Mouse (Mus musculus) neutrophil, adult 83 days (primary cell): Measurements from ENCODE around the gene Pttg1ip. TPM values are rescaled to one million over a fixed set of nuclear protein-coding genes. Genes with fewer than 3 reads are reported as not detected.

Experiments used
- total RNA-seq, 2 experiments: library from RNA; stranded (reverse); gene quantifications; one replicate each; pipeline ENCODE4 v1.2.4; 2023

Pttg1ip gene
- total RNA-seq, result 10 to 100 TPM; 70.5 to 75.8 TPM

DNA sequence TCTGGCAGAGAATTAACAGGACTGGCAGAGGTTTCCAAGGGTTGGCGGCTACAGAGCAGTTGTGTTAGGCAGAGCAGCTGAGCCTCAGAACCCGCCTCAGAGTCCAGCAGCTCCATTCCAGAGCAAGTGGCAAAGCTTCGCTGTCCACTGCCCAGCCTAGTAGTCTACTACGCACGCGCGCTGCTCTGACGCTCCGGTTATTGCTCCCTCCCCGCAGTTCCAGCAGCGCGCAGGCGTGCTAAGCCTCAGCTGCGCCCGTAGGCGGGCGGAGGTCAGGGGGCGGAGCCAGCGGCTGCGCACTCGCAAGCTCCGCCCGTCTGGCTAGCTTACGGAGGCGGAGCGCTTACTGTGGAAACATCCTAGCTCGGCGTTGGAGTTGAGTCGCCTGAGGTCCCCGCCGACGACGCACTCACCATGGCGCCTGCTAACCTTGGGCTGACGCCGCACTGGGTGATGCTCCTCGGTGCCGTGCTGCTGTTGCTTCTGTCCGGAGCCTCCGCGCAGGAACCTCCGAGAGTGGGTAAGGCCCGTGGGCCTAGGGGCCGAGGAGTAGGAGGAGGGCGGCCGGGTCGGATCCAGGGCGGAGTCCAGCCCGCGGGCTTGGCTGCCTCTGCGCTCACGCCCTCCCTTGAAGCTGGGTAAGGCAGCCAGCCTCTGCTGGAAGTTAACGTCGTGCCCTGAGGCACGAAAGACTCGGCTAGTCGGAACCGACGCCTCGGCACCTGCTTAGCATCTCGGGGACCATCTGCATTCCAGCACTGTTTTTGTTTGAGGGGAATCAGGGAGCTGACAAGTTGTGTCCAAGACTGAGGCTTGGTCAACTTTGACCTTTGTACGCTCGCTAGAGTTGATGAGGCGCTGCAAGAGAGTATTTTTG, at the start of gene Pttg1ip:
TSS of gene Pttg1ip (plus strand) at position 313 of the 877 bp plus-strand sequence.

GRCm38 (mm10) chr10:77605908-77606826, 24.6 kb downstream of the Pttg1ip start, which contains the start of the genes Sumo3 and Gm49325:
Sumo3 (plus strand) TSS chr10:77606097.
Gm49325 (plus strand) TSS chr10:77606197.

DNA sequence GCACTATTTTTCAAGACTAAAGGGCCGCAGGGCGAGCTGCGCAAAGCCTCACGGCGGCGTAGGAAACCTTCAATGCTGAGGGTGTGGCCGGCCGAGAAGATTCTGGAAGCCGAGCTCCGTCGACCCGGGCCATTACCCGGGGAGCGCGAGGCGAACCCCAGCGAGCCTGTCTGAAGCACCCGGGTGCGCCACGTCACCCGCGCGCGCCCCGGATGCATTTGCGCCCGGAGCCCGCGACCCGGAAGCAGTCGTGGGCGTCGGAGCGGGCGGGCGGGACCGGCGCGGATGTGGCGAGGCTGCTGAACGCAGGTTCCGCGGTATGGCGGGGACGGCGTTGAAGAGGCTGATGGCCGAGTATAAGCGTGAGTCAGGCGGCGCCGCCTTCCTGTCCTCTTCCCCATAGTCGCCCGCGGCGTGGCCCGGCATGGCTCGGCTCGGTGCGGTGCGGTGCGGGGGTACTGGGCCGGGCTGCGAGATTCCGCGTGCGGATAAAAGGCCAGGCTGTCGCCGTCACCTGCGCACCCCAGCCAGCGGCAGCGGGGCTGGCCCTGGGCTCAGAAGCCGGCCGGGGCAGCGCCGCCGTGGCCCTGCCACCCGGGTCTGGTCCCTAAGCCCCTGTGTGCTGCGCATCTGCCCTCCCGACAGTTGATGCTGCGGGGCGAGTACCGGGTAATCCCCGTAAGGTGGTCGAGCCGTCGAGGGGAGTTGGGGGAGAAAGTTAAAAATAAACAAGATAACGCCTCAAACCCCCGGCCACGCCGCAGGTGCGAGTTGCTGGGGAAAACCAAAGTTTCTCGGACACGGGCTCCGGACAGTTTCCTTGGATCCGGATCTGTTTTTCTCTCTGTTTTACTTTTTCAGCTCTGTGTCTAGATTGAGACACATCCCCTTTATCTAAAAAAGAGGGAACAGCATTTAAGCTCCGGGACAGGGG, 40.8 kb downstream of the Pttg1ip start, which contains the start of gene Ube2g2:
TSS of gene Ube2g2 (plus strand) at position 221 of the 934 bp plus-strand sequence.

Other genes with a start within 250 kb of the Pttg1ip start
- gene Adarb1, start 163.4 kb upstream of the Pttg1ip start, total RNA-seq, result under 1 TPM; 0.18 to 0.35 TPM
- gene Fam207a, start 65.9 kb upstream of the Pttg1ip start, total RNA-seq, result 10 to 100 TPM; 15.7 to 16.4 TPM
- 100 to 1,000 TPM; 782 to 835 TPM for gene Itgb2, start 51.5 kb upstream of the Pttg1ip start, total RNA-seq
- gene Sumo3, start 24.4 kb downstream of the Pttg1ip start, total RNA-seq, result 10 to 100 TPM; 54.9 to 60.9 TPM
- 1 to 10 TPM in 1 of 2 experiments, not detected in 1; 4.6 TPM for gene Gm49325, start 24.5 kb downstream of the Pttg1ip start, total RNA-seq
- 10 to 100 TPM; 34.3 to 36.2 TPM for gene Ube2g2, start 40.6 kb downstream of the Pttg1ip start, total RNA-seq
- gene Tspear, start 104.8 kb downstream of the Pttg1ip start, total RNA-seq, result not detected
- gene Gm19402, start 109.0 kb downstream of the Pttg1ip start, total RNA-seq, result not detected
- gene Gm9508, start 115.5 kb downstream of the Pttg1ip start, total RNA-seq, result not detected
- gene Gm10272, start 124.9 kb downstream of the Pttg1ip start, total RNA-seq, result not detected
- gene Gm10024, start 129.7 kb downstream of the Pttg1ip start, total RNA-seq, result not detected
- not detected for gene Gm10142, start 134.1 kb downstream of the Pttg1ip start, total RNA-seq
- gene Krtap12-1, start 138.9 kb downstream of the Pttg1ip start, total RNA-seq, result not detected
- gene Gm10100, start 144.8 kb downstream of the Pttg1ip start, total RNA-seq, result not detected
- gene Gm18596, start 160.9 kb downstream of the Pttg1ip start, total RNA-seq, result not detected
- gene Gm9736, start 169.6 kb downstream of the Pttg1ip start, total RNA-seq, result not detected
- gene Gm3233, start 178.0 kb downstream of the Pttg1ip start, total RNA-seq, result not detected
- gene Gm3238, start 189.6 kb downstream of the Pttg1ip start, total RNA-seq, result not detected
- gene Gm7138, start 195.2 kb downstream of the Pttg1ip start, total RNA-seq, result not detected
- gene Gm3250, start 200.8 kb downstream of the Pttg1ip start, total RNA-seq, result not detected
- not detected for gene Gm7137, start 206.5 kb downstream of the Pttg1ip start, total RNA-seq
- gene Gm9639, start 213.4 kb downstream of the Pttg1ip start, total RNA-seq, result not detected
- gene Gm19668, start 217.4 kb downstream of the Pttg1ip start, total RNA-seq, result not detected
- gene Gm9507, start 230.1 kb downstream of the Pttg1ip start, total RNA-seq, result not detected
- not detected for gene Gm2696, start 233.0 kb downstream of the Pttg1ip start, total RNA-seq
- not detected for gene Krtap10-4, start 245.4 kb downstream of the Pttg1ip start, total RNA-seq